Mouse (Mus musculus): ENCODE results near the gene Vav3. TPM values are rescaled to one million over a fixed set of nuclear protein-coding genes. Genes with fewer than 3 reads are reported as not detected.
A peak's percentile ranks its signal among the peaks of the same experiment; 100 is the strongest.

Gene Vav3
- total RNA-seq, 2 experiments from 2014 or later: 5.7 to 9.1 TPM

DNA sequence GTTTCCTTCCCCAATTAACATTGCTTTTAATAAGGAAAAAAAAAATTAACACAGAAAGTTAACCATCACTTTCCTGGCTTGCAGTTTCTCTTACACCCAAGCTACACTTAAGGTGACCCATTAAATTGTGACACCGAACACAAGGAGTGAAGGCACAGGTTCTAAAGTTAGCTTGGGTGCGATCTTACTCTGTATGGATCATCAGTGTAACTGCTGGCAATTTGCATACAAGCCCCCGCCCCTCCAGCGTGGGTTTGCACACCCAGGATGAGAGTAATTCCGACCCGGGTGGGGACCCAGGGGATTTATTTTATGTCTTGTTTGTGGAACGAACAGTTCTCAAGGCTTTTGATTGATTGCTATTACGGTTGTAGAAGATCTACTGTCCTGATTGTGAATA lies 186.2 kb downstream of the Vav3 start:
- no peak for TF ChIP-seq CTCF (IDR thresholded peaks at IDR 0.05)
- intact Hi-C loops (cut with DNase I): loop anchor here (2.0 to 5.0 kb wide), 4 partner anchors 204 to 1542 kb away; partner anchors contain the start of gene Ntng1
- DNase-seq (ENCODE audit: extremely low spot score in 1 of 2, low spot score in 2 of 2): no peak
- Histone ChIP-seq H3K4me3 (no peak overlapping the region), H3K27ac (no peak overlapping the region)

DNA sequence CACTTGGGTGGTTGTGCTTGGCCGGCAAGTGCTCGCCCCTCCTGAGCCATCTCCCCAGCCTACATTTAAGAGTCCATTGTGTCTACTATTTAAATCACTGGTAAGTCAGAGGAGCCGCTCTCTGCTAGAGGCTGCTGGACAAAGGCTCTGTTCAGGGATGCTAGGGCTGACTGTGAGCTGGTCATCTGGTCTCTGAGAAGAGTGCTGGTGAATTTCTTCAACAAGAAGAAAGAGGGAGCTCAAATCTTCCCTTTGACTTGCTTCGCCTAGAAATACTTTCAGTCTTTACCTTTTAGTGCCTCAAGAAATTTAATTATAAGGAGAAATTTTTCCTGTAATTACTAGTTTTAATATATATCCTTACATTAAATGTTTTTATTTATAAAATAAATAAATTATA lies 188.2 kb downstream of the Vav3 start:
- intact Hi-C loops (cut with DNase I): loop anchor here (5.0 kb wide), 2 partner anchors 614 to 719 kb away; partner anchors contain the start of gene Ntng1
- no peak for DNase-seq (ENCODE audit: extremely low spot score in 1 of 2, low spot score in 2 of 2)
- Histone ChIP-seq H3K27ac (no peak overlapping the region), H3K4me3 (no peak overlapping the region)
- peak; percentile 48 for TF ChIP-seq CTCF (IDR thresholded peaks at IDR 0.05)

DNA sequence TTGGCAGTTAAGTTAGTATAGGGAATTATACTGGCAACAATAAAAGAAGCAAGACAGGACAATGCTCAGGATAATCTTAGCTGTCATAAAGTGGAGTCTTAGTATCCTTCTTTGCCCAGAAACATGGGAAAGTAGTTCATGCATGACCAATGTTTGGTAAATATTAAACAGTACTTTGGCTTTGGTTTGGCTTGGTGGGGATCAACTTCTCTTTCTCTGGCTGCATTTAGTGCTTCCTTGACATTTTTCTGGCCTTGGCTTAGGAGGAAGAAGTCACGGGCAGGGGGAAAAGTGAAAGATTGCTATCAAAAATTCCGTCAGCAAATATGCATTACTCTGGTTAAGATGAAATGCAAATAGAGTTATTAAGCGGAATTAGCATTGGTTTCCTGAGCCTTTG lies 197.2 kb downstream of the Vav3 start:
- Histone ChIP-seq H3K27ac (no peak overlapping the region), H3K4me3 (no peak overlapping the region)
- intact Hi-C loops (cut with DNase I): loop anchor here (10.0 kb wide), 1 partner anchor 147 kb away; no protein-coding TSS in a partner anchor
- TF ChIP-seq CTCF (IDR thresholded peaks at IDR 0.05): no peak
- DNase-seq (ENCODE audit: extremely low spot score in 1 of 2, low spot score in 2 of 2): no peak

GRCm38 (mm10) chr3:109540009-109540408 lies 199.6 kb downstream of the Vav3 start:
- no peak overlapping the region for H3K4me3 ChIP-seq
- intact Hi-C loops (cut with DNase I): no loop called here
- H3K27ac ChIP-seq: no peak overlapping the region
- DNase-seq (ENCODE audit: extremely low spot score in 1 of 2, low spot score in 2 of 2): no peak
- no peak for TF ChIP-seq CTCF (IDR thresholded peaks at IDR 0.05)

DNA sequence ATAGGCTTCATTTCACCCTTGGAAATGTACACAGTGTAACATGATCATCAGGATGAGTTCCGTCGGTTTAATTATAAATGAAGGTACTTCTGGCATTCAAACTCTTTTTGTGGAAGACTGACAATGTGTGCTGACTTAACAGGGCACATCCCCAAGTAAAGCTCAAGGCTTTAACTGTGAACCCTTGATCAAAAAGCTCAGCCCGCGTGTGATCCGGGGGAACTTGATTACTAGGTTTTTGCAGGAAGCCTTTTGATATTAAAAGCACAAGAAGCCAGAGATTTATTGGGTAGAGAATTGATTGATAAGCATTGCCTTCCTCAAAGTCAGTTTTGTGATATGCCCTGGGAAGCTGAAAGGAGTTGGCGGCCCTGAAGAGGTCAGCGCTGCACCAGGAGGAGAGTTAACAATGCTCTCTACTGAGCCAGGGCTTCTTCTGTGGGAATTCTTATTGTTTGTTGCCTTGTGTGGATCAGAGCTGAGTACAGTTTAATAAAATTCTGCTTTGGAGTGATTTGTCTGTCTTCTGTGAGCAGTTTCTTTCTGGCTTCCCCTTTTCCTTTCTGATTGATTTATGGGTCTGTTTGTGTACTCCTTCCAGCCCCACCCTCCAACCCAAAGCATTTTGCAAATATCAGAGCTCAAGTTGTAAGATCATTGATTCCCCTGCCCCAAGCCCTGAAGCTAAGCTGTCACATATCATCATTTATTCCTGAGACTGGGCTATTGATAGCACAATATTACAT lies 204.2 kb downstream of the Vav3 start:
- no peak for TF ChIP-seq CTCF (IDR thresholded peaks at IDR 0.05)
- Histone ChIP-seq H3K27ac (no peak overlapping the region), H3K4me3 (no peak overlapping the region)
- DNase-seq (ENCODE audit: extremely low spot score in 1 of 2, low spot score in 2 of 2): no peak
- intact Hi-C loops (cut with DNase I): no loop called here

- no peak for TF ChIP-seq CTCF (IDR thresholded peaks at IDR 0.05)
- intact Hi-C loops (cut with DNase I): no loop called here
- no peak for DNase-seq (ENCODE audit: extremely low spot score in 1 of 2, low spot score in 2 of 2)
- no peak overlapping the region for H3K27ac ChIP-seq
- H3K4me3 ChIP-seq: no peak overlapping the region
These were observed 216.9 kb downstream of the Vav3 start for GRCm38 (mm10) chr3:109557329-109557728.

GRCm38 (mm10) chr3:109561295-109561694 lies 220.8 kb downstream of the Vav3 start:
- Histone ChIP-seq H3K4me3 (no peak overlapping the region), H3K27ac (no peak overlapping the region)
- TF ChIP-seq CTCF (IDR thresholded peaks at IDR 0.05): no peak
- intact Hi-C loops (cut with DNase I): no loop called here
- DNase-seq (ENCODE audit: extremely low spot score in 1 of 2, low spot score in 2 of 2): no peak

DNA sequence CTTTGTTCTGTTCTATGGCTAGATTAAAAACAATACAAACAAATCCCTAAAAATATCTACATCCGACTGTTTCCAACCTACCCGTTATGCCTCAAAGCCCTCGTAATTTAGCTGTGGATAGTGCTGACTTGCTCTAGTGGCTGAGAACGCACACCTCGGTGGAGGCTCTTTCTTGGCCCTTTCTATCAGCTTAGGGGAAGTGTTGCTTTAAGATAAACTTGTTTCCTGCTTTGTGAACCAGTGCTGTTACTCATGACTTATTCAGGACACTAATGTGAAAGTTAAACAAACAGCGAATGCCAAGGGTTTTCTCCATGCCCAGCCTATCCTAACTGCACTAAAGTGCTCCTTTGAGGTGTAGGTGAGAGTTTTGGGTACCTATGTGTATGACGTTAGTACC lies 221.3 kb downstream of the Vav3 start:
- no peak for TF ChIP-seq CTCF (IDR thresholded peaks at IDR 0.05)
- H3K27ac ChIP-seq: no peak overlapping the region
- intact Hi-C loops (cut with DNase I): no loop called here
- H3K4me3 ChIP-seq: no peak overlapping the region
- no peak for DNase-seq (ENCODE audit: extremely low spot score in 1 of 2, low spot score in 2 of 2)

DNA sequence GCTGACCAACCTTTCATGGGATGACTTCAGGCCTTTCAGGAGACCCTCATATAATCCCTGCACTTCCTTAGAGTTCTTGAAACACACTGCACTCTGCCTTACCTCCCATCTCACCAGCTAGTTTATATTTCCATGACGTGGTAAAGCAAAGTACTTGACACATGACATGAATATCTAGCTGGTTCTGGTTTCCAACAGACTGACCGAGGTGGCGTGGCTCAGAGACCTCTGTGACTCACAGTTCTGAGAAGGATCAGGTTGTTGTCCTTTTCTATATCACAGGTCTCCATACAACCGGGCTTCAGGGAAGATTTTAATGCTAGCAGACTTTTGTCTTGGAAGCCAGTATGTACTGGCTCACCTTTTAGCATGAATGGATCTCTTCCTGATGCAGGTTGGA lies 221.8 kb downstream of the Vav3 start:
- DNase-seq (ENCODE audit: extremely low spot score in 1 of 2, low spot score in 2 of 2): no peak
- H3K4me3 ChIP-seq: no peak overlapping the region
- no peak for TF ChIP-seq CTCF (IDR thresholded peaks at IDR 0.05)
- H3K27ac ChIP-seq: no peak overlapping the region
- intact Hi-C loops (cut with DNase I): no loop called here

DNA sequence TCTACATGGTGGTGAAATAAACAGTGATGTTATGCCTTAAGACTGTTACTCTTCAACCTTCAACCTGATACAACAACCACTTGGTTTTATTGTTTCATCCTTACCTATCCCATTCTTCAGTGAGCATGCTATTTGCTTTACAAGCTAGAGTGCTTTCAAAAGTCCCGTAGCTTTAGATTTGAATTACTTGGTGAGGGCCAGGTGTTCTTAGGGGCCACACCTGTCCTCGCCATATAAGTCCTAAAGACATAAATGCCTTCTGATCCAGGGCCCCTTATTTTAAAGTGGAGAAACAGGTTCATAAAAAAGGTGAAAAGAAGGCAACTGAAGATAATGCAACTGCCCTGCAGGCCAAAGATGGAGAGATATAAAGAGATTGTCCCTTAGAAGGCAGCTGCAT lies 224.0 kb downstream of the Vav3 start:
- TF ChIP-seq CTCF (IDR thresholded peaks at IDR 0.05): no peak
- DNase-seq (ENCODE audit: extremely low spot score in 1 of 2, low spot score in 2 of 2): no peak
- no peak overlapping the region for H3K4me3 ChIP-seq
- H3K27ac ChIP-seq: no peak overlapping the region
- intact Hi-C loops (cut with DNase I): no loop called here

- Histone ChIP-seq H3K4me3 (no peak overlapping the region), H3K27ac (no peak overlapping the region)
- no peak for TF ChIP-seq CTCF (IDR thresholded peaks at IDR 0.05)
- DNase-seq (ENCODE audit: extremely low spot score in 1 of 2, low spot score in 2 of 2): no peak
- intact Hi-C loops (cut with DNase I): no loop called here
These were observed 228.3 kb downstream of the Vav3 start for GRCm38 (mm10) chr3:109568542-109569265.

DNA sequence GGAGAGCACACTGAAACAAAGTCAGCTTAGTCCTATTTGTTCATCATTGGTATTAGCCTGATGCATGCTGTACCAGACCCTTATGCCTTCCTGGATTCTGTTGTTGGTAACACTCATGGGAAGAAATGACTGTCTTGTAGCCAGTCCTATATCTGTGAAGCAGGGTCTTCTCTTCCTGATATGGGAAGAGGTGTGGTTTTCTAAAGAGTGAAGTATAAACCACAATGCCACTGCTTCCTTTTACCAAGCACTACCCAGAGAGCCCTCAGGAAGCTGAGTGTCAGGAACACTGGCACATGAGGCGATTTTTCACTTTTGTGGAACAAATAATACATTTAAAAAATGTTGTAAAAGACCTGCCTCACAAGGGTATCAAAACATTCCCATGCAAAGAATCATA lies 231.0 kb downstream of the Vav3 start:
- Histone ChIP-seq H3K4me3 (no peak overlapping the region), H3K27ac (no peak overlapping the region)
- no peak for DNase-seq (ENCODE audit: extremely low spot score in 1 of 2, low spot score in 2 of 2)
- no peak for TF ChIP-seq CTCF (IDR thresholded peaks at IDR 0.05)
- intact Hi-C loops (cut with DNase I): no loop called here

All from left cerebral cortex, adult 2 months (tissue).